Mouse (Mus musculus) urinary bladder, postnatal 10 days (tissue): ENCODE data around the gene Alpl.

Experiments
- DNase-seq: peaks from one replicate; pipeline ENCODE4 v3.0.0; 2022; ENCODE audit warnings: low spot score

The Alpl gene

GRCm38 (mm10) chr4:137714020-137714624, 82.1 kb downstream of the Alpl start:
- DNase-seq, result no peak

GRCm38 (mm10) chr4:137712963-137713362, 83.2 kb downstream of the Alpl start:
- DNase-seq, result no peak

GRCm38 (mm10) chr4:137707216-137707990, 88.8 kb downstream of the Alpl start:
- DNase-seq, result peak; percentile 69

GRCm38 (mm10) chr4:137706510-137706909, 89.7 kb downstream of the Alpl start:
- DNase-seq, result no peak

- no peak for DNase-seq
These were observed 90.8 kb downstream of the Alpl start for GRCm38 (mm10) chr4:137705379-137705778.

- no peak for DNase-seq
These were observed 91.6 kb downstream of the Alpl start for GRCm38 (mm10) chr4:137704561-137704960.

- DNase-seq, result no peak
These were observed 93.1 kb downstream of the Alpl start for GRCm38 (mm10) chr4:137703077-137703476.

GRCm38 (mm10) chr4:137700960-137701359, 95.2 kb downstream of the Alpl start:
- DNase-seq, result no peak

GRCm38 (mm10) chr4:137699264-137700211, 96.6 kb downstream of the Alpl start:
- DNase-seq, result no peak

- DNase-seq, result no peak
These were observed 97.9 kb downstream of the Alpl start for GRCm38 (mm10) chr4:137698076-137698985.

- DNase-seq, result no peak
These were observed 98.9 kb downstream of the Alpl start for GRCm38 (mm10) chr4:137697156-137697885.

- DNase-seq, result no peak
These were observed 100.3 kb downstream of the Alpl start for GRCm38 (mm10) chr4:137695900-137696299.

- DNase-seq, result no peak
These were observed 100.9 kb downstream of the Alpl start for GRCm38 (mm10) chr4:137695300-137695699.

- no peak for DNase-seq
These were observed 103.9 kb downstream of the Alpl start for GRCm38 (mm10) chr4:137692107-137692902.
